Mouse (Mus musculus) monocyte, adult 2 months (primary cell): ENCODE results near the gene Barx1.

Experiments used
- DNase-seq, 2 experiments: peaks; one replicate each; pipeline ENCODE4 v3.0.0; 2022; ENCODE audit warnings: low spot score in 2 of 2, low read depth in 1 of 2

Barx1 gene

GRCm38 (mm10) chr13:48662431-48663143 lies at the start of gene Barx1:
Gene Barx1, plus strand, starts transcription at chr13:48662998.
- no peak for DNase-seq

- no peak for DNase-seq
Measured at GRCm38 (mm10) chr13:48614525-48614924, 48.3 kb upstream of the Barx1 start.

GRCm38 (mm10) chr13:48617774-48618173 lies 45.0 kb upstream of the Barx1 start:
- no peak for DNase-seq

- no peak for DNase-seq
Measured at GRCm38 (mm10) chr13:48618890-48619289, 43.9 kb upstream of the Barx1 start.

- no peak for DNase-seq
Measured at GRCm38 (mm10) chr13:48624968-48625398, 37.8 kb upstream of the Barx1 start.

- peak; percentile 86 to 93 for DNase-seq
Measured at GRCm38 (mm10) chr13:48625433-48626184, 37.2 kb upstream of the Barx1 start, which contains the start of gene Ptpdc1. Gene Ptpdc1, minus strand, starts transcription at chr13:48625664.

GRCm38 (mm10) chr13:48631691-48632090 lies 31.1 kb upstream of the Barx1 start:
- DNase-seq, result no peak

GRCm38 (mm10) chr13:48637706-48638105 lies 25.1 kb upstream of the Barx1 start:
- DNase-seq, result no peak

GRCm38 (mm10) chr13:48639570-48639969 lies 23.2 kb upstream of the Barx1 start:
- DNase-seq, result no peak

GRCm38 (mm10) chr13:48643072-48643471 lies 19.7 kb upstream of the Barx1 start:
- DNase-seq, result no peak

GRCm38 (mm10) chr13:48643991-48644390 lies 18.8 kb upstream of the Barx1 start:
- no peak for DNase-seq

- no peak for DNase-seq
Measured at GRCm38 (mm10) chr13:48646696-48647095, 16.1 kb upstream of the Barx1 start.

- no peak for DNase-seq
Measured at GRCm38 (mm10) chr13:48650615-48651014, 12.2 kb upstream of the Barx1 start.

GRCm38 (mm10) chr13:48651132-48652065 lies 11.4 kb upstream of the Barx1 start:
- no peak for DNase-seq

GRCm38 (mm10) chr13:48653788-48654770 lies 8.7 kb upstream of the Barx1 start:
- DNase-seq, result no peak

GRCm38 (mm10) chr13:48655637-48656036 lies 7.2 kb upstream of the Barx1 start:
- DNase-seq, result no peak

GRCm38 (mm10) chr13:48657791-48658190 lies 5.0 kb upstream of the Barx1 start:
- no peak for DNase-seq

GRCm38 (mm10) chr13:48658588-48659253 lies 4.1 kb upstream of the Barx1 start:
- no peak for DNase-seq
